Mouse (Mus musculus) liver, embryonic 14.5 days (tissue): ENCODE results near the gene Bcl11a. TPM values are rescaled to one million over a fixed set of nuclear protein-coding genes. Genes with fewer than 3 reads are reported as not detected.

Experiments used
- ATAC-seq: fragments of 200-750 bp; cut with Nextera tagmentation; 2 replicates; pipeline ENCODE4 v1.8.0; 2017; ENCODE audit warnings: moderate number of reproducible peaks, mild to moderate bottlenecking, moderate library complexity; ENCODE audit not compliant: insufficient read depth
- DNase-seq, 3 experiments: peaks; one replicate each; pipeline ENCODE4 v3.0.0-alpha.2; 2012 to 2013; ENCODE audit warnings: low read depth in 3 of 3, low spot score in 3 of 3
- H3K27ac ChIP-seq: fragments of 300-500 bp; sonication (generic); 2 replicates; pipeline ENCODE4 v1.5.1; 2014; ENCODE audit warnings: moderate library complexity, mild to moderate bottlenecking, control low read depth, inconsistent platforms
- H3K27me3 ChIP-seq: fragments of 300-500 bp; sonication (generic); 2 replicates; pipeline ENCODE4 v1.6.1; 2014; ENCODE audit warnings: mild to moderate bottlenecking, low read length, moderate library complexity; ENCODE audit not compliant: control insufficient read depth, insufficient read depth
- H3K36me3 ChIP-seq: fragments of 300-500 bp; sonication (generic); replicated peaks from 2 replicates; pipeline ENCODE4 v1.6.1; 2014; ENCODE audit warnings: low read depth; ENCODE audit not compliant: control insufficient read depth, insufficient read depth
- H3K4me1 ChIP-seq, 2 experiments: fragments of 200-500 bp in 1 of 2; fragments of 300-500 bp in 1 of 2; sonication (generic) in 1 of 2; replicated peaks; 2 replicates each; pipeline ENCODE4 v1.6.1; 2012 to 2014; ENCODE audit warnings: antibody characterized with exemption in 1 of 2, inconsistent platforms in 1 of 2, low read length in 1 of 2; ENCODE audit not compliant: control insufficient read depth in 2 of 2, insufficient read depth in 2 of 2
- H3K4me2 ChIP-seq: fragments of 300-500 bp; sonication (generic); 2 replicates; pipeline ENCODE4 v1.6.1; 2014; ENCODE audit warnings: low read depth, mild to moderate bottlenecking, control low read depth, moderate library complexity
- H3K4me3 ChIP-seq, 2 experiments: fragments of 200-500 bp in 1 of 2; fragments of 300-500 bp in 1 of 2; sonication (generic) in 1 of 2; 2 replicates each; pipeline ENCODE4 v1.5.1; 2012 to 2014; ENCODE audit warnings: low read depth in 2 of 2, low read length in 2 of 2, mild to moderate bottlenecking in 2 of 2, control low read depth in 1 of 2, inconsistent platforms in 1 of 2, moderate library complexity in 1 of 2; ENCODE audit not compliant: insufficient read depth in 1 of 2
- H3K9ac ChIP-seq: fragments of 300-500 bp; sonication (generic); replicated peaks from 2 replicates; pipeline ENCODE4 v1.6.1; 2014; ENCODE audit warnings: mild to moderate bottlenecking, control low read depth, moderate library complexity
- H3K9me3 ChIP-seq: fragments of 300-500 bp; sonication (generic); 2 replicates; pipeline ENCODE4 v1.6.1; 2016; ENCODE audit warnings: low read length, mixed read lengths; ENCODE audit not compliant: control insufficient read depth
- CTCF ChIP-seq: IDR thresholded peaks from 2 replicates; pipeline ENCODE4 v1.5.1; 2016; ENCODE audit warnings: antibody characterized with exemption, low read depth, control low read depth
- EP300 ChIP-seq: IDR thresholded peaks from 2 replicates; pipeline ENCODE4 v1.6.1; 2016; ENCODE audit warnings: antibody characterized with exemption, low read depth
- WGBS: fragments of 180-500 bp; shearing (Covaris S2); extraction: QIAGEN DNeasy Blood & Tissue Kit; methylation state at CpG from one replicate; pipeline ENCODE4 v1.1.7; 2014; ENCODE audit not compliant: insufficient replicate concordance; 5-methylcytosine and 5-hydroxymethylcytosine counted together
- polyA plus RNA-seq, 2 experiments: library from polyadenylated mRNA; depleted of rRNA in 1 of 2; stranded (reverse) in 1 of 2; unstranded in 1 of 2; fragments of >200 nt; fragmentation: Nextera tagmentation in 1 of 2; extraction: Ambion mirVana in 1 of 2; gene quantifications; 2 replicates each; pipeline versions ENCODE4 v1.2.1 to v1.2.3; 2012 to 2014

The Bcl11a gene
- polyA plus RNA-seq, 2 experiments = 13.0 to 29.4 TPM

DNA sequence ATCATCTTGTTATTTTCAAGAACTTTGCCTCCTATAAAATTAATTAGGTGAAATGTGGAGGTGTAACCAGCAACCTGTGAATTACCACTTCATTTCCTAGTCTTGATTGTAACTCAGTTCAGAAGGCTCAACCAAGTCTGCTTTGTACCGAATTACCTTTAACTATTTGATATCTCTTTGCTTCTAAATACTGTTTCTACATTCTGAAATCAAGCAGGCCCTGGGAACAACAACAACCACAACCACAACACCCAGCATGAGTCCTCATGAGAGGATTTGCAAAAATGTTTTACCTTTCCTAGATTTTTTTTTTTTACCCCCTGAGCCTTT is 5.2 kb downstream of the Bcl11a start:
- Histone ChIP-seq H3K4me3 (peak overlapping the region; percentile 7 to 68), H3K27me3 (no peaks in the 10 kb centered on the region), H3K27ac (peak overlapping the region; percentile 44), H3K9me3 (no peaks in the 10 kb centered on the region), H3K4me1 (peaks cover 0 to 17% of the 10 kb centered on the region in 2 experiments; a peak in 3 of 4 replicates), H3K4me2 (peak overlapping the region; percentile 91), H3K9ac (peak overlapping the region; percentile 63), H3K36me3 (peaks cover 30% of the 10 kb centered on the region)
- 26% methylated on average over 1 of the region's 1 CpGs for WGBS
- DNase-seq (no peak), ATAC-seq (no peak)
- TF ChIP-seq CTCF = no peak
- no peak for TF ChIP-seq EP300

DNA sequence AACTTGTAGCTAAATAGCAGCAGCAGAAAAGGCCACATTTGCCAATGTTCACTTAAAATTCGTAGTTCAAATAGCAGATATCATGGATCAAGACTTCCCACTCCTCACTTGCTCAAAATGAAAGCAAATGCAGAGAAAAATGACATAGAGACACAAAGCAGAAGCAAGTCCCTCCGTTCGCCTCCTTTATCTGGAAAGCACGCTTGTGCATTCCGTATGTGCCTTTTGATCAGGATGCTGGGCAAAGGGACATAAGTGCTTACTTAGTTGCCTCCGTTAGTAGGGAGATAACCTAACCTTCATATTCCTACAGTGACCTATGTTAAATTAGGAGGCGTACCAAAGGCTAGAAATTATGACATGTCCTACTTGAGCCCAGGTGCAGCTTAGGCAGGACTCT is 5.6 kb downstream of the Bcl11a start:
- peak overlapping the region; percentile 91 for H3K4me2 ChIP-seq
- no peaks in the 10 kb centered on the region for H3K9me3 ChIP-seq
- DNase-seq = no peak
- peak overlapping the region; percentile 44 for H3K27ac ChIP-seq
- peak overlapping the region; percentile 7 to 68 for H3K4me3 ChIP-seq
- WGBS = 17% methylated on average over 7 of the region's 7 CpGs
- TF ChIP-seq CTCF = no peak
- no peak for TF ChIP-seq EP300
- H3K4me1 ChIP-seq = peaks cover 0 to 17% of the 10 kb centered on the region in 2 experiments; a peak in 3 of 4 replicates
- ATAC-seq = no peak
- peaks cover 34% of the 10 kb centered on the region for H3K36me3 ChIP-seq
- H3K9ac ChIP-seq = peak overlapping the region; percentile 63
- no peaks in the 10 kb centered on the region for H3K27me3 ChIP-seq

DNA sequence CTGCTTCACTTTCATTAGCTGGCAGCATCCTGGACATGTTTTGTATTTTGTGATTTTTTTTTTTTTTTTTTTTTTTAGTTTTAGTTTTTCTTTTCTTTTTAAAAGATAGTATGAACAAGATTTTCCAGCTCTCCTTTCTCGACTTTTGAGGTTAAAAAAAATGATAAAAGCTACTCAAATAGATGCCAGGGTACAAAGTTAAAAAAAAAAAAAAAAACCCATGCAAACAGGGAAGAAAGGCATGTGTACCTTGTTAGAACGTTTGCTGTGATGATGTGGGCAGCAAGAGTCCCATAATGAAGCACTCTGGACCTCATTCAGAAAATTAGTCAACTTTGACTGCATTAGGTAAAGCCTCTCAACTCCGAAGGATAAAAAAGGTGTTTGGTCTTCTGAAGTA is 6.2 kb downstream of the Bcl11a start:
- no peak for DNase-seq
- Histone ChIP-seq H3K36me3 (peaks cover 40% of the 10 kb centered on the region), H3K9me3 (no peaks in the 10 kb centered on the region), H3K27ac (no peak overlapping the region), H3K9ac (no peak overlapping the region), H3K27me3 (no peaks in the 10 kb centered on the region), H3K4me1 (peaks cover 0 to 17% of the 10 kb centered on the region in 2 experiments; a peak in 3 of 4 replicates), H3K4me2 (peak overlapping the region; percentile 91), H3K4me3 (no peak overlapping the region; a peak in 1 of 4 replicates)
- WGBS = 50% methylated on average over 3 of the region's 3 CpGs
- TF ChIP-seq CTCF (no peak), EP300 (no peak)
- no peak for ATAC-seq

DNA sequence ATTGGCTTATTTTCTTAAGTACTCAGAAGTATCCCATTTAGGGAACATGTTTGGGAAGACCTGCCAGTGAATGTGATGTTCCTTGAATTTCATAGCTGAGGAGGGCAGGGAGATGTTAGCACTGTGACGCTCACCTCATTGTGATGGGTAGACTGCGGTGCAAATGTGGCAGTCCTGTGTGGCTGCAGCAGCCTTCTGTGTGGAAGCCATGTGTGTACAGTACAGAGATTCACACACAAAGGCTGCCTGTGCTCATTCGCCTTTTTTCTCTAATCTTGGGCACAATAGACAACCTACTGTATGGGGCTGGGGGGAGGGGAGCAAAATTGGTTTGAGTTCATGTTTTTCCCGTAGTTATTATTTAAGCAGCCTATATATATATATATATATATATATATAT is 6.7 kb downstream of the Bcl11a start:
- no peak overlapping the region for H3K9ac ChIP-seq
- peaks cover 43% of the 10 kb centered on the region for H3K36me3 ChIP-seq
- DNase-seq (no peak), ATAC-seq (no peak)
- peak overlapping the region; percentile 91; the same call in 1 of the 2 replicates for H3K4me2 ChIP-seq
- no peak overlapping the region for H3K27ac ChIP-seq
- no peaks in the 10 kb centered on the region for H3K9me3 ChIP-seq
- TF ChIP-seq EP300 (no peak), CTCF (no peak)
- no peaks in the 10 kb centered on the region for H3K27me3 ChIP-seq
- no peak overlapping the region for H3K4me3 ChIP-seq
- WGBS = 73% methylated on average over 4 of the region's 4 CpGs
- peaks cover 0 to 17% of the 10 kb centered on the region in 2 experiments; a peak in 3 of 4 replicates for H3K4me1 ChIP-seq

DNA sequence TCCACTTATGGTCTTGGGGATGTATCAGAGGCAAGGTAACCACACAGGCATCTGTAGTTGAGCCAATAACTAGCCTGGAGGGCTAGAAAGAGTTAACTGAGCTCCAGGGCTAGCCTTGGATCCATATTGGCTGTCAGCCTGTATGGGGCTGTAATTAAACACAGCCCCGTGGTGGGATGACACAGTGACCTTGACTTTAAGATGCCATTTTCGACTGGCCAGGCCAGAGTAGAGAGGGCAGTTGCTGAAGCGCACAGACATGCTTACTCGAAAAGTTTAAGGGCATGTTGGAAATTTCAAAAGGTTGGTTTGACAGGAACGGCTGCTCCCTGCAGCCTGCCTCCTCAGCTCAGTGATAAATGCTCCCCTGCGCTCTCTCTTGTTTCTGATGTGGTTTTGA is 8.1 kb downstream of the Bcl11a start:
- 44% methylated on average over 6 of the region's 6 CpGs for WGBS

More for the DNA sequence above, 8.1 kb downstream of the Bcl11a start:
- Histone ChIP-seq H3K4me1 (peaks cover 0 to 17% of the 10 kb centered on the region in 2 experiments; a peak in 3 of 4 replicates), H3K4me2 (no peak overlapping the region), H3K4me3 (no peak overlapping the region), H3K27me3 (no peaks in the 10 kb centered on the region), H3K36me3 (peaks cover 51% of the 10 kb centered on the region), H3K9me3 (no peaks in the 10 kb centered on the region), H3K27ac (no peak overlapping the region), H3K9ac (no peak overlapping the region)
- TF ChIP-seq CTCF = no peak
- no peak for TF ChIP-seq EP300
- DNase-seq (no peak), ATAC-seq (no peak)
